Mouse (Mus musculus) cerebellum, adult (tissue): ENCODE results near the gene Lrguk.

Experiments used
- ATAC-seq: cut with Nextera tagmentation; 2 replicates; pipeline ENCODE4 v1.9.2; 2017; ENCODE audit warnings: mild to moderate bottlenecking, moderate library complexity, mixed read lengths; ENCODE audit not compliant: insufficient number of reproducible peaks, low FRiP score, low TSS enrichment

Gene Lrguk

DNA sequence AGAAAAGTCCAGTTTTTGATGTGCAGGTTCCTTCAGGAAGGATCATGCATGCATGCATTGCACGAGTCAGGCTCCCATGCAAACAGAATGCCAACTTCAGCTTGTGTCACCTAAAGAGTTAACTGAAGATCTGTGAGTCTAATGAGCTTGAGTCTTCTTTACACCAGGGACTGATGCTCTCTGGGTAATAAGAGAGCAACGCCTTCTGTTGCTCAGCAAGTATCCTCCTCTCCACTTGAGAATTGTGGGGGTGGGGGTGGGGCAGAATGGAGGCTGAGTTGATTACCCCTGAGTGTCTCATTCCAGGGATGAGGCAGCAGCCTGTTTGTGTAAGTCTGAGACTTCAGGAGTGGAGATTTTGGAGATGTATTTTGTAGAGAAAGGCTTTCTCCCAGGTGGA is 20.2 kb downstream of the Lrguk start:
- ATAC-seq = no peak

DNA sequence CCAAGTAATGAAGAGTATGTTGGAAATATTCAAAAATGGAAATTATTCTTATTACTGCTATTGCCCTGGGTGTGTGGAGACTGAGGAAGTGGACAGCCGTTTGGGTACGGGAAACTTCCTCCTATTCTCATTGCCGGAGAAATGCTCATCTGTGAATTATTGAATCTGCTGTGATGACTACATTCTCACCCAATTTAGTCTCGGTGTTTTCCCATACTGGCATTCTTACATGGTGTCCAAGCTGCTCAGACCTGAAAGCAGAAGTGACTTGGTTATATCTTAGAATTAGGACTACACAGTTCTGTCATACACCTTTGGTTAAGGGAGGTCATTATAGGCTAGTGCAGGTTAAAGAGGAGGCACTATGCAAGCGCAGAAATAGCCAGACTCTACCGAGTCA is 30.5 kb downstream of the Lrguk start:
- ATAC-seq = no peak

- no peak for ATAC-seq
These were observed 37.5 kb downstream of the Lrguk start for GRCm38 (mm10) chr6:34066790-34067189.

GRCm38 (mm10) chr6:34067271-34067670 is 38.0 kb downstream of the Lrguk start:
- no peak for ATAC-seq

DNA sequence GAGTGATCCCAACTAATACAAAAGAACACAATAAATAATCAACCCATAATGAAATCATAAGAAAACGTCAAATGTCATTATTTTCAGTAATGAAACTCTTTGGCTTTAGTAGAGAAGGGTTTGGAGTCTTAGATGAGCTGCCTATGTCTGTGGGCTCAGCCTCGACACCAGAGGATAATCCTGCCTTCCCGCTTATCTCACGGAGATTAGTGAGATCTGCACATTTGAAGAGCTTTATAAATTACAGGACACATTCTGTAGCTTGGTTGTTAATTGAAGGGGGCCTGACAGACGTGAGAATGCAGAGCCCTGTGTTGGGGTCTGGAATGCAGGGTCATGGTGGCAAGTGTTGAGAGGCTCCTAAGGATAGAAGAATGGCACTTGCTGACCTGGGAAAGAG is 42.7 kb downstream of the Lrguk start:
- ATAC-seq = no peak

DNA sequence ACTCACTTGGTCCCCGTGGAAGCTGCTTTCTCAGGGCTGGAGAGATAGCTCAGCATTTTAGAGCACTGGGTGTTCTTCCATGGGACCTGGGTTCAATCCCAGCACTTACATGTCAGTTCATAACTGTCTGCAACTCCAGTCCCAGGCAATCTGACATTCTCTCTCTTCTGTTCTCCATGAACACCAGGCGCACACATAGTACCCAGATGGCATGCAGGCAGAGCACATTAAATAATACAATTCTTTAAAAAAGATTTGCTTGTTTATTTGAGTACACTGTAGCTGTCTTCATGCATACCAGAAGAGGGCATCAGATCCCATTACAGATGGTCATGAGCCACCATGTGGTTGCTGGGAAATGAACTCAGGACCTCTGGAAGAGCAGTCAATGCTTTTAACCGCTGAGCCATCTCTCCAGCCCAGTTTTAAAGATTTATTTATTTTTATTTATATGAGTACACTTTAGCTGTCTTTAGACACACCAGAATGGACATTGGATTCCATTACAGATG is 44.7 kb downstream of the Lrguk start:
- ATAC-seq = no peak

DNA sequence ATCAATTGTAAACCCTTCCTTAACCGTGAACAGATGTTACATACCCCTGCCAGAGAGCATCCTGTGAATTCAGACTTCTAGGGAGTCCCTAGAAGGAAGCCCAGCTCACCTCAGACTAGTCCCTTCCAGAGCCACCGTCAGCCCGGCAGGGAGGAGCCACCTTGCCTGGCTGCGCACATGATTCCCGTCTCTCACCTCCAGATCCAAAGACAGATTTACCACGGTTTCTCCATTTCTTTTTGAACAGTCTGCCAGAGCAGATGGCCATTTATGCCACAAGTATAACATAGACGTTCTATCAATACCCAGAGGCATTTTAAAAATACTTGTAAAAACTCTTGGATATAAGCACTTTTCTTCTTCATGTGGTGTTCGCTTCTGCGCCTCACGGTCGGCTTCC is 46.3 kb downstream of the Lrguk start:
- no peak for ATAC-seq

GRCm38 (mm10) chr6:34083471-34083870 is 54.2 kb downstream of the Lrguk start:
- ATAC-seq = no peak

- no peak for ATAC-seq
These were observed 58.5 kb downstream of the Lrguk start for GRCm38 (mm10) chr6:34087701-34088100.

DNA sequence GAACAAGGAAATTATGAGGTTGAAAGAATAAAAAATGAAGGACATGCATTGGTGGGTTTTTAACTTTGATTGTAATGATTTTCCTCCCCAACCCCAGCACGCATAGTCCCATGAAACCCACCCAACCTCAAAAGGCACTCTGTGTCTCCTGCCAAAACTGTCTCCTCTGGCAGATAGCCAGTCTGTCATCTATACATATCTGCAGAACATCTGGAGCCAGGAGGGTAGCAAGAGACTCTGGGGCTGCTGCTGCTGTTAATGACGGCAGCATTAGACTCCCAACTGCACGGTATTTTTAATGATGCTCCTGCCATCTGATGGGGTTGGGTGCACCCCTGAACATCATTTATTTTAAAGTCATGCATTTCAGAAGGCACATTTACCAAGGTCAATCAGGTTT is 59.7 kb downstream of the Lrguk start:
- ATAC-seq = no peak

DNA sequence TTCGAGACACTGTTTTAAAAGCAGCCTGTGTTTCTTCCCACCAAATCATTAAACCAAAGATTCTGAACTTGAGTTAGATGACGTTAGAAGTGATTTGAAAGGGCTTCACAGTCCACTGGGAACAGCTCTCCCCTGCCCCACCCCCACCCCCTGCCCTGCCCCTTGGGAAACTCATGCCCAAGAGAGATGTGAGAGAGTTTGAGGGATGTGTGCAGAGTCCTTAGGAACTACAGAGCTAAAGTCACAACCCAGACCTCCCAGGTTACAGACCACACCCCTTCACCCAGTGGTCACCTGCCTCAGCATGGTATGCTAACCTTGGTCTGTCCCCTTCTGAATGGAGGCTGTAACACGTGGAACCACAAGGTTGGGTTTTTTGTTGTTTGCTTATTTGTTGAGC is 62.3 kb downstream of the Lrguk start:
- ATAC-seq = no peak

DNA sequence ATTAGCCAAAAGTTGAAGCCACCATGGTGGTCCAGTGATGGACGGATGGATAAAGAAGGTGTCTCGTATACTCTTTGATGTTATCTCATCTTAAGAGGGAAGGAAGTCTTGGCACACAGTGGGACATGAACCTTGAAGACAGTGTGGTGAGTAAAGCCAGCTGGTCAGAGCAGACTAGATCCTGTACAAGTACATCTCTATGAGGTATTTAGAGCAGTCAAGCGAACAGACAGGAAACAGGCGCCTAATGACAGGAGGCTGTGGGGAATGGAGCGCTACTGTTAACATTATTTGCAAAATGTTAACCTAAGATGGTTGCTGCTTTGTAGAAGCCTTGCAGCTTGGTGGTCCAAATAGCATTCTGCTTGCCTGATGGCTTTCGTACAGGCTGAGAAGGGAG is 67.0 kb downstream of the Lrguk start:
- ATAC-seq = no peak

- no peak for ATAC-seq
These were observed 67.7 kb downstream of the Lrguk start for GRCm38 (mm10) chr6:34096905-34097304.

DNA sequence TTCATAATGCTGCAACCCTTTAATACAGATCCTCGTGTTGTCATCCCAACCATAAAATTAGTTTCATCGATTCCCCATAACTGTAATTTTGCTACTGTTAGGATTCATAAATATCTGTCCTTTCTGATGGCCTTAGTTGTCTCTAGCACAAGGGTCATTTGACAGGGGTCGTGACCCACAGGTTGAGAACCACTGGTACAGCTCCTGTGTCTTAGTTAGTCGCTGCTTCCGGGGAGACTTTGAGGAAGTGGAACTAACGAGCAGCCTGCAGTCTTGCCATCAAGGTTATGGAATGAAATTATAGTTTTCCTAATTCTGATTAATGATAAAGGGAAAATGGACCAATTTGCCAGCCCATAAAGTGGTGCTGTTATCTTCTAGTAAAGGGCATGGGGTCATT is 70.5 kb downstream of the Lrguk start:
- no peak for ATAC-seq

GRCm38 (mm10) chr6:34101531-34102396 is 72.5 kb downstream of the Lrguk start:
- ATAC-seq = no peak

DNA sequence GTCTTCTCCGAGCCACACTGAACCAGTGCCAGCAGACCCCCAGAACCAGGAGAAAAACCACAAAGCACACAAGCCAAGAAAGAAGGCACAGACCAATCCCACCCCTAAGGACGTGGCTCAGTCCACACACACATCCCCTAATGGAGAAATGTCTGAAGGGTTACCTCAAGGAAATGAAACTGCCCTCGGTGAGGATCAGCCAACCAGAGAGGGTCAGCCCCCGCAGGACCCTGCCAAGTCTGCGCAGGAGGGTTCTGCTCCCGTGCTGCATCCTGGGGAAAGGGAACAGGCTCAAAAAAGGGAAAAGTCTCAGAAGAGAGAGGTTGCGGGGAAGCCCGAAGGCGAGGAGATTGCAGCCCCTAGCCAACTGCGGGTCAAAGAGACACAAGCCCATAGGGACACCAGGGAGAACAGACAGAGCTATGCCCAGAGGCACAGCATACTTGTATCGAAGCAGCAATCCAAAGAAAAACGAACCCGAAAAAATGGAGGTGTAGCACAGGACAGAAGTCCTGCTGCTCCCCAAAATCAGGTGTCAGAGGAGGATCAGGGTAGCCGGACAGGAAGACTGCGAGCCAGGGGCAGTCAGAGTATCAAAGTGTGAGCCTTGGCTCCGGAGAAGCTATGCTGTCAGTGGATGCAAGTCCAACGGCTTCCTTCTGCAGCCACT is 74.1 kb downstream of the Lrguk start:
- ATAC-seq = no peak

GRCm38 (mm10) chr6:34110571-34110970 is 81.3 kb downstream of the Lrguk start:
- ATAC-seq = no peak

GRCm38 (mm10) chr6:34111406-34111805 is 82.2 kb downstream of the Lrguk start:
- no peak for ATAC-seq

- no peak for ATAC-seq
These were observed 87.7 kb downstream of the Lrguk start for GRCm38 (mm10) chr6:34116838-34117478.

GRCm38 (mm10) chr6:34124401-34124800 is 95.2 kb downstream of the Lrguk start:
- no peak for ATAC-seq

GRCm38 (mm10) chr6:34129261-34129660 is 100.0 kb downstream of the Lrguk start:
- no peak for ATAC-seq
